Mouse (Mus musculus) brain, adult 2 months (tissue): ENCODE measurements at regions not wholly inside any gene's neighbourhood (a gene's known extent, or its start where the extent isn't known, plus 50 kb on each side); places are given as distances from the start of the nearest gene placed in this dataset.
A peak's percentile ranks its signal among the peaks of the same experiment; 100 is the strongest.

Experiments used
- DNase-seq: peaks from one replicate; pipeline ENCODE4 v3.0.0; 2011; ENCODE audit warnings: low read depth, low spot score

DNA sequence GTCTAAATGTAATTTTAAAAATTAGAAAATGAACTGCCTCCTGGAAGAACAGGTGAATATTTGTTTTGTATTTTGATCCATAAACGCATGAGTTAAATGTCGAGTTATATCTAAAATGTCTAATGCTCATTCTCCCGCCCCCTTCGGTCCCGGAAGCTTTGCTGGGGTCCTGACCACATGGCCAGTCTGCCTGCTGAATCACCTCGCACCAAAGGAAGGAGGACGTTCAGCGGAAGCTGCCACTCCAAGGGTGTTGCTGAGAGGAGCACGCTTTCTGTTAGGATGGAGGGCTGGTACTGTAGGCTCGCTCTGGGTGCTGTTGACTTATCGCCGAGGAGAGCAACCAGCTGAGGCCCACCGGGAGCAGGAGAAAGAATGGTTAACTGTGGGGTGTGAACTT, 328.0 kb downstream of the Zfp706 start:
- no peak for DNase-seq

DNA sequence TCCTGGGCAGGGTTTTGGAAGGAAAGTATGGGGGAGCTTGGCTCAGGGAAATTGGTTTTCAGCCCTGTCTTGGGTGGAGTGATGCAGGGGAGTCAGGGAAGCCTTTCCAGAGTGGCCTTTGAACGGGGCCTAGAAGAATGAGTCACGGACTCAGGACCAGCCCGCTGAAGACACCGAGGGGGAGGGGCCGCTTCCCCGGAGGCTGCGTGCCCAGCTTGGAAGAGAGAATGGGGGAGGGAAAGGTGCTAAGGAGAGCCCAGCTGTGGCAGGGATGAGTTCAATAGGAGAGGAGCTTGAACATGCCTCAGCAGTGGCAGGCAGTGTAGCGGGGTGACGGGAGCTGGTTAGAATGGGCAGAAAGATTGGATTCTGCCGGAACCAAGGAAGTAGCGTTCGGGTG, 337.8 kb downstream of the Zfp706 start:
- peak; percentile 12 for DNase-seq

DNA sequence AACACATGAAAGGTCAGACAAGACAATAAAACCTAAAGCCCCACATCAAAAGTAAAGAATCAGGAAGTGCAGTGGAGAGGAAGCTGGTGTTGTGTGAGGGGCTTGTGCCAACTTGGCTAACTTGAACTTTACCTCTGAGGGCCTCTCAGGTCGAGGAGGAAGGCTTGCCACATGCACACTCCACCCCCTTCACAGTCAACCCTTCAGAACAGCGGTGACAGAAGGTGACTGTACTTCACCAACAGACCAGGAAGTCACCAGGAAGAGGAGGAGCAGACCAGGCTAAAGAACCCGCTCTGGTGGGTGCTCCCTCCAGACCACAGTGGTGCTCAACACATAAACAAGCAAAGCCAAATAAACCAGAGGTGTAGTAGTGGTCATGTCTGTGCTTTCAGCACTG, 341.0 kb downstream of the Zfp706 start:
- no peak for DNase-seq

DNA sequence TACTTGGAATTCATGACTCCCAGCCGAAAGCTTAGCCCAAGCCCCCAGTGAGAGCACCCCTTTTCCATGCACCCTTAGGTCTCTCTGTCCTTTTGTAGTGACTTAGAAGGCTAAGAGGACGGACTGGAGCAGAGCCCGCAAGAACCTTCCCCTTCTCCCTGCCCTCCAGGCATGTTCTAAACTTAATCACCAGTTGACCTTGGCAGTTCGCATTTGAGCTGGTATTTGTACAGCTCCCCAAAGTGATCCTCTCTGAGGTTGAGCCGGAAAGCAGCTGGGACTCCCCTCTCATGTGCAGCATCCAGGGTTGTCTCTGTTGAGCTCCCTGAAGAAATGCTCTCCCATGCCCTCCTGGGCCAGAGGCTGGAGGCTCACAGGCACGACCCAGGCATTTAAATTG, 343.2 kb downstream of the Zfp706 start:
- DNase-seq: no peak

DNA sequence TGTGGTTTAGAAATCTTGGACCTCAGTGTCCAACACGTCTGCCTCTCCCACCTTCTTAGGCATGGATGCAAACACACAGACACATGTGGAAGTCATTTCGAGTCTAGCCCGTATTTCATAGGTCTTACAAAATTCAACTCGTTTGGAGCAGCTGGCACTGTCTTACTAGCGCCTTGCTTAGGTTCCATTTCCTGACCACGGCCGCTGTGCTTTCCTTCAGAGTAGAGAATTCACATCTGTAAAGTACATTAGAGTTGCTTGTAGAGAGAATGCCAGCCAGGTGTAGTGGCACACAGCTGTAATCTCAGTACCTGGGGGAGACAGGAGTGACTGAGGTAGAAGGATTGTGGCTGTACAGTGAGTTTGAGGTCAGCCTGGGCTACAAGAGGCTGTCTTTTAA, 346.6 kb downstream of the Zfp706 start:
- DNase-seq: no peak
